Mouse (Mus musculus) fibroblast of lung, adult 2 months (primary cell): ENCODE data around the gene Hoxa11.

Source experiments
- DNase-seq: peaks from one replicate; pipeline ENCODE4 v3.0.0-alpha.2; 2011; ENCODE audit warnings: low read depth

Hoxa11 gene

DNA sequence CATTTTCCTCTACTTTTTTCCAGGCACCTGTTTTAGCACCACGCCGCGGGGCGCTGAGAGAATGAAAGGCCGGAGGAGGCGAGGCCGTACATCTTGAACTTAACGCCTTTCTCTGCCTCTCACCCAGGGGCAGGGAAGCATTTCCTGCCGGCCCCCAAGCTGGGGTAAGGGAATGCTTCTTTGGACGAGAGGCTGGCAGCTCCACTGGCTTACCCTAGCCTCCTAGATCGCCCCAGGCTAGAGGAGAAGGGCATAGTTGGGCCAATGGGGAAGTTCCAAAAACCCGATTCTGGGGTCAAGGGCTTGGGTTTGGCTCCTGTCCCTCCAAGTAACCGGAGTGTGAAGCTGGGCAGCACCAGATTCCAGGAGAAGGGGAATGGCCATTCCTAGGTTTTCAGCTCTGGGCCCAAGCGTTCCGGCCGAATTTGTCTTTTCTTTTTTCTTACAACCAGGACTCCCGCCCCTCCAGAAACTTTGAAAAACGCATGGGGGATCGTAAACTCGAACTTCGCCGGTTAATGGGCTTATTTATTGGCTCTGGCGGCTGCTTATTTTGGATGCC is 12.5 kb downstream of the Hoxa11 start:
- no peak for DNase-seq

DNA sequence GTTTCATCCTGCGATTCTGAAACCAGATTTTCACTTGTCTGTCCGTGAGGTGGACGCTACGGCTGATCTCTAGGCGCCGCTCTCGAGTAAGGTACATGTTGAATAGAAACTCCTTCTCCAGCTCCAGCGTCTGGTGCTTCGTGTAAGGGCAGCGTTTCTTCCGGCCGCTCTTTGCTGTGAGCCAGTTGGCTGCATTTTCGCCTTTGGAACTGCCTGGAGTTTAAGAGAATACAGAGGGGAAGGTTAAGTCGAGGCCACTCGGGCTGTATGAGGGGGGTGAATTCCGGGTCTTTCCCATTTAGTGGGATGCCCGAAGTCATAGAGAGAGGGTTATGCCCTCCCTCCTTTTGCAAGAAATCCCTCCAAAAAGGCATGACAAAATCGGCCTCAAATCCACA is 13.0 kb downstream of the Hoxa11 start:
- no peak for DNase-seq

DNA sequence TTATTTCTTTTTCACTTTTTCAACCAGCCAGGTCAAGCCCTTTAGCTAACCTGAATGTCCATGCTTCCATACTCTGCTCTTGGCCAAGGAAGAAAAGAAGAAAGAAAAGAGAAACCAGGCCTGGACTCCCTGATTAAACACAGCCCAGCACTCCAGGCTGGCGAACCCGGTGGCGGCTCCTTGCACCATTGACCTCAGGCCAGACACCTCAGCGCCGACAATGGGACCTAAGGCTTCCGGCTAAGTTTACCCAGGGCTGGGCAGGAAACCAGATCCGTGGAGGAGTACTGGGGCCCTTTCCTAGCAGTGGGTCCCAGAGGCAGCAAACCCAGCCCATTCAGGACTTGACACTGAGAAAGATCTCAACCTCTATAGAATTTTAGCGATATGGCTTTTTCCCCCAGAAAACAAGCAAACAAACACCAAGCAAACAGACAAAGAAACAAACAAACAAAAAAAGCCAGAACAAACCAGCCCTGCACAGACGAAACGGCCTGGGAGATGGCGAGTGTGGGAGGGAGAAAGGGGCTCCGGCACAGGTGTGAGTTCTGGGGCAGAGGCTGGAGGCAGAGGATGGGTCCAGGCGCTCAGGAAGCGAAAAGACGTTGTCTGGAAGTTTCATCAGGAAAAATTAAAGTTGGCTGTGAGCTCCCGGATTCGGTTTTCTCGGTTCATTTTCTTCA is 13.6 kb downstream of the Hoxa11 start:
- DNase-seq = no peak

DNA sequence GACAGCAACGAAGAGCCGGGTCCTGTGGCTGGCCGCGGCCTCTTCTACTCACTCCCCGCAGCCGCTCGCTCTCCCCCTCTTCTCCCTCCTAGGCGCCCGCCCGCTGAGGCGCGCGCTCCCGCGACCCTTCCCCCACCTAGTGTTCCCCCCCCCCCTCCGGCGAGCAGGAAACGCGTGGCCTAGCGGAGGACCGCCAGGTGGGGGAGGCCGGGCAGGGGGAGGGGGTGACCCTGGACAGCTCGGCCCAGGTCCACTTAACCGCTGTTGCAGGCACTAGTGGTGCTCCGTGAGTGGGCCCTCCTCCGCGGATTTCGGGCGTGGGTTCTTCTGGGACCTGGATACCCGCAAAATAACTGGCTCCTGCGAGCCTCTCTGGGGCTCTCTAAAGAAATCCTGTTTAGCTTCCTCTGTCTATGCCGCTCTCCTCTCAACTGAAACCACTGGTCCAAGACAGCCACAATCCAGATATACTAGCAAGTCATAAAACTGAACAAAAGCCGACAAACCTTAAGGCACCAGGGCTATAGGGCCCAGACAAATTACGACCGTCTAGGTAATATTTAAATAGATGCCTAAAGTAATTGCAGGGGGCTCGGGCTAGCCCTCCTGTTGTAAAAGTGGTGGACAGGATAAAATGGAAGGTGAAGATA is 15.0 kb downstream of the Hoxa11 start, which contains the start of gene Hoxa9:
Hoxa9 (minus strand) TSS at position 574 of the 650 bp plus-strand sequence.
- no peak for DNase-seq

DNA sequence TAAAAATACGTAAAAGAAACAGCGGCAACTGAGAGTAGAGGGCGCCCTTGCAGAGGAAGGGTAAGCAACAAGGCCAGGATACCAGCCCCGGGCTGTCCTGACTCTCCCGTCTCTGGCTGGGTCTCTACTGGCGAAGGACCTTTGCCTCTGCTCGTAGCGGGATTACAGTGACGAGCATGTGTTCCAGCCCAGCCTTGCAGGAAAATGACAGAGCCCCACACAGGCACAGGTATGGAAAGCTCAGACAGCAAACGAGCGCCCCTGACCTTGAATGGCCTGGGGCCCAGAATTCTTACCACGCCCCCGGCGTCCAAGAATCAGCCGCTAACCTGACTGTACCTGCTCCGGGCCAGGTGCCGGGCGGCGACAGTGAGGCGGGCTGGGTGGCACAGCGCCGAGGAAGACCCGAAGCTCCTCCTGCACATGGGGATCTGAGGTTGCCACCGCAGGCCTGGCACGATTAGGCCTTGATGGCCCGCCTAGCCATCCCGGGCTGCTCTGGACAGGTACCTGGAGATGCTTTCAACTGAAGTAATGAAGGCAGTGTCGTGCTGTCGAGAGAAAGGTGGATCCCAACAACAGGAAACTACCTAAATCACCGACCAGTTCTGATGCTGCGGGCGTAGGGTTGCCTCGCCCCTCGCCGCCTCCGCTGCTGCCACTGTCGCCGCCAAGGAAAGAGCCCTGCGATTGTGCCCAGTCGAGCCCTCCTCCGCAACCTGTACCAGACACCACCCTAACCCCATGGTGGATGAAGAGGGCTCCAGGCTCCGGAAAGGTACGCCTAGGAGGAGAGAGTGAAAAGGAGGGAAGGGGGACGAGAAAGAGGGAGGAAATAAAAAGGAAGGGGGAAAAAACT is 15.8 kb downstream of the Hoxa11 start:
- DNase-seq = no peak

DNA sequence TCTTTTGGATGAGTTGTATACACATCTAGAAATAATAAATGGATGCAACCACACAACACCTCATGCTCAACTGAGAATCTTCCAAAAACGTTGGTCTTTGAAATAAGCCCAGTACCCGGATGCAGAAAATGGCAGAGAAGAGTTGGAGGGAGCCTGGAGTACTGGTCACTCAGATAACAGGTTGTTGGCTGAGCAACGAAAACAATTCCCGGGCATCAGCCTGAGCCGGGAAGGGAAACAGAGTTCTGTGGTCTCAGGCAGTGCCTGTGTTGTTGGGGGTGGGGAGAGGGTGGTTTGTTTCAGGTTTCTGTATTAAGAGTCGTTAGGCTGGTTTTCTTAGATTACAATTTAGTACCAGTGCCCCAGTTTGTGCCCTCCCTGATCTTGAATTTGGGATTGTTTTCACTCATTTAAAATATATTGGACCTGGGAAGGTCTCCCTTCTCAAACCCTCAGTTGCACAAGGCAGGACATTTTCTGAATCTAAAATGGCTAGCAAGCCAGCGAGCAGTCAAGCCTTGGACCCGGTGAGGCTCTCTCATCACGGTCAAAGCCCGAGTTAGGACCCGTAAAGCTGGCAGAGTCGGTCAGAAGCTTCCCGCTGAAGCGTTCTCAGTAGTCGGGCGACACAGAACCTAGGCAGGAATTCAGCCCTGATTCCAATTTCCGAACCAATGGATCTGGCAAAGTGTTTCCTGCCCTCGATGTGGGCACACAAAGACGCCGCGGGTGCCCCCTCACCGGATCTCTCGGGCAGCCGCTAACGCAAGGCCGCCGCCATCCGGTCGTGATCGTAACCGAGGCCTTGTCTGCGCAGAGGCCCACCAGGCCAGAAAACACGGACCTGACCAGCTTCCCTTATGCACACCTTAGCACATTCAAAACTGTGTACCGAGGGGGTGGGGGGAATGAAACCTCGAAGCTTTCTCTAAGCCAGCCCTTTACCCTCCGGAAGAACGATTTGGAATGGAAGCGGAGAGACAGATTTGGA is 16.8 kb downstream of the Hoxa11 start:
- DNase-seq = no peak

DNA sequence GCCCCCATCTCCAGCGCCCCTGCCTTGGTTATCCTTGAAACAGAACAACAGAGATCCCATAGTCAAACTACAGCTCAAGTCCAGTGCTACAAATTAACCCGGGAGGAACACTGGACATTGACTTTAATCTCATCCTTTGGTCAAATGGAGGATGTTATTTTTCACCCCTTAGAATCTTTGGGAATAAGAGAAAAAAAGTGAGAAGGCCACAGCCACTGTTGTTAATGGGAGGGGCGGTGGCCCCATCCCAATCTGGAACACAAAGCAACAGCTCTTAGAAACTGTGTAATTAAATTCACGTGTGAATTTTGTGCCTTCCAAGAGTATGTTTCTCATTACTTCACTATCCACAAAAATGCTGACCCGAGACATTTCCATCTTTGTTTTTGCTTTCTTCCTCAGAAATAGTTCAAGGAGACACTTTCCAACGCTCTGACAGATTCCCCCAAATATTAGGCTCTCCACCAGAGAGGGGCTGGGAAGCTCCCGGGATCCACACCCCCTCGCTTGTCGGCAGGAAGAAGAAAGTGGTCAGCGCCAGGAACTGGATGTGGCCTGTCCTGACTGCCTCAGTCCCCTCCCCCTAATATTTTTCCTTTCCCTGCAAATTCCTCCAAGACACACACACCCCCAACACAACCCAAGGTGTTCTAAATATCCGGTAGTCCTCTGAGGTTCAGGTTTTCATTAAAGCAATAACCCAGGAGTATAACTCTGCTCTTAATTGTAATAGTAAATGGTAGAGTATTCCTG is 18.0 kb downstream of the Hoxa11 start:
- DNase-seq = no peak

DNA sequence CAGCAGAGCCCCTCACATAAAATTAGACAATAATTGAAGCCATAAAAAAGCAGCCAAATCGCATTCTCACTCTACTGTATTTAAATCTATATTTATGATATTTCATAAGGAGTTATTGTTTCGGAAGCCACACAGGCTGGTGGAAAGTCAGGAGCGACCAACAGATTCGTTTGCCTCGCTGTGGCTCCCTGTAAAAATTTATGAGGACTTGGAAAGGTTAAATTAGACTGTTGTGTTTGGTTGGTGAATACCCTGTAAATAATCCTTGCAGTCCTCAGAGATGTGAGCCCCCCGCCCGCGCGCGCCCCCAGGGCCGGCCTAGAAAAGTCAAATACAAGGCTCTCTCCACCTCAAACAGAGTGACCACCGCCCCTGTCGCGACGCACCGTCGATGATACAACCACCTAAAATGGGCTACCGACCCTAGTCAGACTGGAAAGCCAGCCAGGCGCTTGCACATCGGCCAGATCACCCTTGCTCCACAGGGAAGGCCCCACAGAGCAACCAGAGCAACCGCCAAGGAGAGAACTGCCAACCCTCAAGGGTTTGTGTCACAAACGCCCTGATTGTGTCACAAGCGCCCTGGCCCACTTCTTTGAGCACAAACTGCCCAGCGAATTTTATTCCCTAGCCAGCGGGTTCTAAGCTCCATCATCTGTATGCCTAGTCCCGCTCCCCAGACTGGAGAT is 18.9 kb downstream of the Hoxa11 start:
- no peak for DNase-seq

DNA sequence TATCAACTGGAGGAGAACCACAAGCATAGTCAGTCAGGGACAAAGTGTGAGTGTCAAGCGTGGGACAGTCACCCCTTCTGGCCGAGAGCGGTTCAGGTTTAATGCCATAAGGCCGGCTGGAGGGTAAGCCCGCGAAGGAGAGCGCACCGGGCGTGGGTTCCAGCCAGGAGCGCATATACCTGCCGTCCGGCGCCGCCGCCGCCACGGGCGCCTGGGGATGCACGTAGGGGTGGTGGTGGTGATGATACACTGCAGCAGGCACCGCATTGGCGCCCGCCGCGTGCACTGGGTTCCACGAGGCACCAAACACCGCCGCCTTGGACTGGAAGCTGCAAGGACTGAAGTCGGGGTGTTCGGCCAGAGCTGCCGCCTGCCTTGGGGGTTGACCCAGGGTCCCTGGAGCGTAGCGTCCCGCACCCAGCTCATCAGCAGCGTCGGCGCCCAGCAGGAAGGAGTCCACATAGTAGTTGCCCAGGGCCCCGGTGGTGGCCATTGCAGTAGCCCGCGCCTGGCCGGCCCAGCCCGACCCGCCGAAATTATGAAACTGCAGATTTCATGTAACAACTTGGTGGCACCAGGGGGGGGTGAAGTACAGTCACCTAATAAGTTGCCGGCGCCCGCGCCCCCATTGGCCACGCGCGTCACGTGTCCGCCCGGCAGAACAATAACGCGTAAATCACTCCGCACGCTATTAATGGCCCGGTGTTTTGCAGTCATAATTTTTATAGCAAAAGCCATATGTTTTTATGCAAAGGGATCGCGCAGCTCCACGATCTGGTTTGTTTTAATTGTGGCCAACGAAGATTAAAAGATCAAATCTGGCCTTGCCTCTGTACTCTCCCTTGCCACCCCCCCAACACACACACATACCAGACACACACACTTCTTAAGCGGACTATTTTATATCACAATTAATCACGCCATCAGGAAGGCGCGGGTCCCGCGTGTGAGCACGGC is 19.7 kb downstream of the Hoxa11 start:
- DNase-seq = no peak

DNA sequence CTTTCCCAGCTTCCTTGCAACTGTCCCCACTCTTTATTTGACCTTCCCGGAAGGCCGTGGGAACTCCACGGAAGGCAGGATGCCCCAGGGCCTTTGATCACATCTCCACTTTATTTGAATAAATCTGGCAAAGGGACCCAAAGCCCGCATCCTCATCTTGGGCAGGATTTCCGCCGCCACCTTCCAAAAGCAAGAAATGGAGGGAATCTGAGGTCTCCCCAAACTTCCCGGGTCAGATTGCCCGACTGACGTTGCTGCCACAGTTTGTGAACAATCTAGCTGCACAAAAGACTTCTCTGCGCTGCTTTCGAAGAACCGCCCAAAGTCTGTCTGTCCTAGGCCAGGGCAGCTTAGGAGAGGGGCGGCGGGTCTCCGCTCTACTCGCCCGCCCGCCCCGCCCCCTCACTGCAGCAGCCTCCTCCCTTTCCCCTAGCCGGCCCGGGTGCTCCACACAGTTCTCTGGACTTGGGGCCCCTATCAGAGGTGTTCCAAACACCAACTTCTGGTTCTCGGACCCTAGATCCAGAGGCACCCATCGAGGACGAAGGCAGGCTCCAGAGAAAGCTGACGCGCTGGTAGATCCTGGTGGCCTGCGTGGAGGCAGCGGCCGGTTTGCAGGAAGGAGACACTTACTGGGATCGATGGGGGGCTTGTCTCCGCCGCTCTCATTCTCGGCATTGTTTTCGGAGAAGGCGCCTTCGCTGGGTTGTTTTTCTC is 20.6 kb downstream of the Hoxa11 start:
- DNase-seq = no peak

DNA sequence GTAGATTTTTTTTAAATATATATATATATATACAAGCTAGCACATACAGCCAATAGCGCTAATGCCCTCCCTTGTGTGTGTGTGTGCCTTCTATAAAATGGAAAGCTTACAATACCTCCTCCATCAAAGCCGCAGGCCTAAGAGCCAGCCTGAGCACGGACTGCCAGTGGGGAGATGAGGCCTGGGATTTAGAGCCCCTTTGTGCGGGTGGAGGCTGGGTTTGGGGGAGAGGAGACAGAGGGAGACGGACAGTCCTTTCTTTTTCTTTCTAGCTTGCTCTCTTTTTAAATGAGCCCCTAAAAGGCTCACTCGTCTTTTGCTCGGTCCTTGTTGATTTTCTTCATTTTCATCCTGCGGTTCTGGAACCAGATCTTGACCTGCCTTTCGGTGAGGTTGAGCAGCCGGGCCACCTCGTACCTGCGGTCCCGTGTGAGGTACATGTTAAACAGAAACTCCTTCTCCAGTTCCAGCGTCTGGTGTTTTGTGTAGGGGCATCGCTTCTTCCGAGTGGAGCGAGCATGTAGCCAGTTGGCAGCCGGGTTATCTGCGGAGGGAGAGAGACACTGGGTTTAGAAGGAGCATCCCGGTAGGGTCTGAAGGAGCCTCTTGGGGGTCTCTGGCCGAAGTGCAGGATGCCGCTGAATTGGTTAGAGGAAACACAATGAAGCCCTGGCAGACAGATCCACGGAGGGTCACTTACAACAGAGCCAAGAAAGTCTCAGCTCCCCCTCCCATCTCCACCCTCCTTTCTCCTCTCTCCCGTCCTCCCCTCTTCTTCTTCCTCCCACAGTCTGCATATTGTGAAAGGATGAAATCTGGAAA is 21.5 kb downstream of the Hoxa11 start:
- DNase-seq = no peak

DNA sequence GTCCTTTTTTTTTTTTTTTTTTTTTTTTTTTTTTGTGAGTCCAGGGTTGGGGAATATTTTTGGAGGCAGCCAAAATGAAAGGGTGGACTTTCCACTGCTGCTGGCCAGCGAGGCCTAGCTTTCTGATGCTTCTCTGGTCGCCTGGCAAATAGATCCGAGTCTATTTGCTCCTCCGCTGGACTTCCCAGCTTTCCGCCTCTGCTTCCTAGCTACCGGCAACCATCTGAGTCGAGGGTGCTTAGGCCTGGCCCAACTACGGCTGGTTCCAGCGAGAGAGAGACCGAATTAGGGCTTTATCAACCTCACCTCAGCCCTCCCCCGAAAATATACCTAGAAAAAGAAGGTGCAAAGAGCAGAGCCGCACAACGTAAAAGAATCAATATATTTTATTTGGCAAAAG is 22.9 kb downstream of the Hoxa11 start:
- DNase-seq = no peak

DNA sequence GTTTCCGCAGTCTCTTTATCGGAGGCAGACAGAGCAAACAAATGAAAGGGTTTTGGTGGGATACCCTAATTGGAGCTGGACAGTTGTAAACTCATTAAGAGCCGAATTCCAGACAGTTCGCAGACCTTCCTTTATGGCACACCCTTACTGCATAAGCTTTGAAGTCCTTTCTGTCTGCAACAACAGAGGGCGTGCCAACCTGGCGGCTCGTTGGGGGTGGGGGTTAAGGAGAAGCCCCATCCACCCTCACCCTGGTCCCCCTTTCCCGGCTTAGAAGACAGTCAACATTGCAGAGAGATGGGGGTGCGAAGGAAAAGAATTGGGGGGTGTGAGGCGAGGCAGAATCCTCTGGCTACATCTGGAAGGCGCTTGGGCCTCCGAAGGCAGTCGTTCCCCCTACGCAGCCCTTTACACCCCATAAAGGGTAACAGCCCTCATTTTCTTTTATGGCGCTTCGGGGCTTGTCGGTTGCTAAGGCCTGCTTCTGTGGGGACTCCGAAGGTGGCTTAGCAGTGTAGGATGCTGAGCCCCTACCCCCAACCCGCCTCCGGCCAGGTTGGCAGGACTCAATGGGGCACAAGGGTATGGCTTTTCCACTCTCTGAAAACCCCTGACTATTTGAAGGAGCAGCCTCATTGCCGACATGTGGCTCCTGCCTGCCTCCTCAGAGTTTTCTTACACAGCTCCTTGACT is 23.5 kb downstream of the Hoxa11 start:
- DNase-seq = no peak

DNA sequence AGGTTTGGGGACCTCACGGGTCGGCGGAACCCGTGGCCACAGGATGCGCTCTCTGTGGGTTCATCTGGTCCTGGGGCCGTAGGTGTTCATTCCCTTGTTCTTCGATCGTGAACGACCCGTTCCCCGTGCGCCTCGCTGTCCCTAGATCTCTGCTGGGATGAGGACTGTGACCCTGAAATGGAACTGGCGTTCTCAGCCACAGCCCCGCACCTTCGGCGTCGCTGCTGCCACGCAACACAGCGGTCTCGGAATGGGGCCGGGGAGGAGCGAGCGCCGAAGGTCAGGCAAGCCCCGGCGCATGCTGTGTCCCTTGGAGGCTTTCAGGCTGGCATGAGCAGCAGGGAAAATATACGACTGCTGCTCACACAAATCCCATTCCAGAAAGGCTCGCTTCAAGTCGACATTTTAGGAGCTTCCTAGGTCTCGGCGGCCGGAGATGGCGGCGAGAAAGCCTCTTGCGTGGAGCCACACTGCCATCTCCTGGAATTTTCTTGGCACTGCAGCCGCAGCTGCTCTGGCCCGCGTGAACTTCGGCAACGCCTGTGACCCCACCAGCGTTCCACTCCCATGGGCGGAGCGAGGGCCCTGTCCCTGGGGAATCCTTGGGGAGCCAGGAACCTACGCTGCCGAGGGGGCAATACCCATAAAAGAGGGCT is 24.1 kb downstream of the Hoxa11 start, which contains the start of gene Hoxa7:
Hoxa7 (minus strand) TSS at position 518 of the 656 bp plus-strand sequence.
- peak; percentile 59 for DNase-seq

DNA sequence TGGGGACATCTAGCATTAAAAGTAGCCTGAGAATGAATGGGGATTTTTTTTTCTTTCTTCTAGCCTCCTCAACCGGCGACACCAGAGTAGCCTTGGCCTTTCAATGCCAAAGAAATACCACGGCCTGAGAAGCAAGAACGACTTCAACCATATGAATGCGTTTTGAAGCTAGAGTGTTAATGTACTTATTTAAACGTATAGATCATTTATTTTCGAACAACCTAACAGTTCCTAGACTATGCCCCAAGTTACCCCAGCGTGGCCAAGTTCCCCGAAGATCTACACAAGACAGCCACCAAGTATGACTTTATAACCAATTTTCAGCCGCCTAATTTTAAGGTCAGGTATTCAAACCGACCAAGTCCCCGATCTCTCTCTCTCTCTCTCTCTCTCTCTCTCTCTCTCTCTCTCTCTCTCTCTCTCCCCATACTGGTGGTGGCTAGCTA is 24.7 kb downstream of the Hoxa11 start:
- DNase-seq = no peak
